Mouse (Mus musculus): ENCODE data around the gene A730061H03Rik. TPM values are rescaled to one million over a fixed set of nuclear protein-coding genes. Genes with fewer than 3 reads are reported as not detected.

The A730061H03Rik gene
- total RNA-seq, 2 experiments from 2014 or later: 0.86 to 1.8 TPM

DNA sequence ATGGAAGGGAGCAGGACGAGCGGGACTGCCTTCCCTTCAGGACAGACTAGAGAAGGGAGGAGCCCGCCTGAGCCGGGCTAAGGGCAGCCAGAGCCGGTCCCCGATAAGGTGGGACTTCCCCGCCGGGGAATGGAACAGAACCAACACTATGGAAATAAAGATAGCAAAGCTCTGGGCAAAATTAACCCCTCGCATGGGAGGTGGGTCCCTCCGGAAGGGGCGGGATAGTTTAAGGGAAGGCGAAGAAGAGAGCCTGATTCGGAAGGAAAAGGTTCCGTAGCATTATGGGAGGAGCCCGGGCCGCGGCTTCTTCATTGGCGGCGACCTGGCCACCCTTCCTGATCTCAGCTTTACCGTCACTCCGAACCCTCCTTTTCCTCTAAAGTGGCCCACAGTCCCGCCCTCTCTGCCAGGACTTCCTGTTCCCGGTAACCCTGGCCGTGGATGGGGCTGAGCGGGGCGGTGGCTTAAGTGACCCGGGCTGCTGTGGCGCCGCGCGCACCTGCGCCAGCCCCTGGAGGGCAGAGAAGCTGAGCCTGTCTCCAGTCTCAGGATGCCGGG lies 31.2 kb upstream of the A730061H03Rik start, which contains the start of gene Rnf31:
Gene Rnf31, plus strand, starts transcription at position 378 of the 561 bp plus-strand sequence.
- intact Hi-C loops (cut with DNase I): loop anchor here (1.0 kb wide), 1 partner anchor 31 kb away; the partner anchor contains the start of genes A730061H03Rik and Dcaf11
- Histone ChIP-seq H3K4me3 (peak within 1 kb of the TSS; percentile 91), H3K27ac (peak within 1 kb of the TSS; percentile 94)
- no peak for TF ChIP-seq CTCF (IDR thresholded peaks at IDR 0.05)
- DNase-seq (ENCODE audit: extremely low spot score in 1 of 2, low spot score in 2 of 2): peak; percentile 89 to 90

DNA sequence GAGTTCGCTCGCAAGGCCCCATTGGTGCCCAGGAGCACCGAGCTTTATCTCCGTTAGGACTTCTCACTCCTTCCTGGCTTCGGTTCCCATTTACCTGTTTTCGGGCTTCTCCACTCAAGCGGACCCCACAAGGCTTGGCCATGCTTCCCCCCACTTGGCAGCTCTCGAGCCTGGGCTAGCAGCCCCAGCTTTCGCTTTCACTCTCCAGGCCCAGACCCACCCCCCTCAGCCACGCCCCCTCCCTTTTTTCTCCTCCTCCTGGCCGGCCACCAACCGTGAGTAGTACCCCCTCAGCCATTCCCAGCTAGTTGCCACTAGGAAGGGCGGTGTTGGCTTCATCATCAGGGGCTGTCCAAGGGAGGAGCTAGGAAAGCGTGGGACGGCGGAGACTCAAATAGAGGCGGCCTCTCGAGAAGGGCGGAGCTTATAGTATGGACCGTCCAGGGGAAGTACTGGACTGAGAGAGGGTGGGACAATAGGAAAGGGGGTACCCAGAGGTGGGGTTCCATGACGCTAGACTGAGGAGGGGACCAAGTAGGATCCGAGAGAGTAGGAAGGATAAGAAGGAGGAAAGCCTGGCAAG lies 30.6 kb upstream of the A730061H03Rik start, which contains the start of gene Psme2:
Gene Psme2, minus strand, starts transcription at position 366 of the 583 bp plus-strand sequence.
- TF ChIP-seq CTCF (IDR thresholded peaks at IDR 0.05): no peak
- intact Hi-C loops (cut with DNase I): loop anchor here (1.0 kb wide), 1 partner anchor 31 kb away; the partner anchor contains the start of genes A730061H03Rik and Dcaf11
- H3K4me3 ChIP-seq: peak within 1 kb of the TSS; percentile 91
- peak; percentile 86 to 88 for DNase-seq (ENCODE audit: extremely low spot score in 1 of 2, low spot score in 2 of 2)
- H3K27ac ChIP-seq: peak within 1 kb of the TSS; percentile 94

DNA sequence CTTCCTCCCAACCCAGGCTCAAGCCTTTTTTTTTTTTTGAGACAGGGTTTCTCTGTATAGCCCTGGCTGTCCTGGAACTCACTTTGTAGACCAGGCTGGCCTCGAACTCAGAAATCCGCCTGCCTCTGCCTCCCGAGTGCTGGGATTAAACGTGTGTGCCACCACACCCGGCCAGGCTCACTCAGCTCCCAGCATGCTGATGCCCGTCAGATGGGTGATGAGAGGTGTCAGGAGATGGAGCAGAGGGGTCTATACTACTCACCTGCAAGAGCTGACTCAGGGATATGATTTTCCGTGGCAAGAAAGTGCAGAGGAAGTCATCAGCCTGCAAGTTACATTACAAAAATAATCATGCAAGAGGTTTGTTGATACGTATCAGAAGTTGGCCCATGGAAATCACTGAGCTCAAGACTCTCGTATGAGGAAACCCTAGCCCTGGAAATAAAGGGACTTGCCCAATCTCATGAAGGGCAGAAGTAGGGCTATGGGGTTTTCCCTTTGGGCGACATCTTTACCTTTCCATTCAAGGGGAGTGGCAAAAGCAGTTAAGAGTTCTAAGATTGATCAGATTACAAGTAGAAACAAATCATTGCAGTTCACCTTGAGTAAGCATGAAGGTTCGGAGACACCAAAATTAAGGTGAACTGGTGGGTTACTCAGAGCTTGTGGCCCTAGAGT lies 29.7 kb upstream of the A730061H03Rik start:
- peak overlapping the region; percentile 91 for H3K4me3 ChIP-seq
- DNase-seq (ENCODE audit: extremely low spot score in 1 of 2, low spot score in 2 of 2): no peak
- TF ChIP-seq CTCF (IDR thresholded peaks at IDR 0.05): no peak
- peak overlapping the region; percentile 73 for H3K27ac ChIP-seq
- intact Hi-C loops (cut with DNase I): no loop called here

DNA sequence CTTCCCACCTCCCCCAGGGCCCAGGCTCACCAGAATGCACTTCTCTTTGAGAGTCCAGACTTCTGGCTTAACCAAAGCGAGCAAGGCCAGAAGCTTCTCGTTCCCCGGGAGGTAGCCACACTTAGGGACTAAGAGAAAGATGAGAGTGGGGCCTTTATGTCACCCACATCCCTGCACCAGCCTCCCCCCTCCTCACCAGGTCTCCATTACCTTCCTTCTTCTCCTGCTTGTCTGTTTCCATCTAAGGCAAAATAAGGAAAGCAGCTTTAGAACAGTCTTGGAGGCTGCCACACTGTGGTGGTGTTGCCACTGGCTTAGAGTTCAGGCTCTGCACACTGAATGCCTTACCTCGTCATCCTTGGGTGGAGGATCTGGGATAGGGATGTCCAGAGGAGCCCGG lies 29.1 kb upstream of the A730061H03Rik start:
- no peak for DNase-seq (ENCODE audit: extremely low spot score in 1 of 2, low spot score in 2 of 2)
- intact Hi-C loops (cut with DNase I): no loop called here
- no peak overlapping the region for H3K27ac ChIP-seq
- no peak overlapping the region for H3K4me3 ChIP-seq
- TF ChIP-seq CTCF (IDR thresholded peaks at IDR 0.05): no peak

DNA sequence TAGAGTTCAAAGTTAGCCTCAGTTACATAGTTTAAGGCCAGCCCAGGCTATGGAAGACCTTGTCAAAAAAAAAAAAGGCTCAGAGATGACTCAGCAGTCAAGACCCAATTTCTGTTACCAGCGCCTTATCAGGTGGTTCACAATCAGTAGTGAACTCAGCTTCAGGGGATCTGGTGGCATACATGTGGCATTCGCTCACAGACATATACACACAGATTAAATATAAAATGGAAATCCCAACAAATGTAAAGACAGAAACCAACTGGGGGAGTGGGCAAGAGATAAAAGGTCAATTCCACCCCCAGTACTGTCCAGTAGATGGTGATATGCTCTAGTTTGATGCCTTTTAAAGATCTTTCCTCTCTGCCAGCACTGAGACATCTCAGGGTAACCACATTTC lies 25.9 kb upstream of the A730061H03Rik start:
- no peak overlapping the region for H3K27ac ChIP-seq
- DNase-seq (ENCODE audit: extremely low spot score in 1 of 2, low spot score in 2 of 2): no peak
- H3K4me3 ChIP-seq: no peak overlapping the region
- TF ChIP-seq CTCF (IDR thresholded peaks at IDR 0.05): no peak; the same call in 1 of the 2 replicates
- intact Hi-C loops (cut with DNase I): no loop called here

DNA sequence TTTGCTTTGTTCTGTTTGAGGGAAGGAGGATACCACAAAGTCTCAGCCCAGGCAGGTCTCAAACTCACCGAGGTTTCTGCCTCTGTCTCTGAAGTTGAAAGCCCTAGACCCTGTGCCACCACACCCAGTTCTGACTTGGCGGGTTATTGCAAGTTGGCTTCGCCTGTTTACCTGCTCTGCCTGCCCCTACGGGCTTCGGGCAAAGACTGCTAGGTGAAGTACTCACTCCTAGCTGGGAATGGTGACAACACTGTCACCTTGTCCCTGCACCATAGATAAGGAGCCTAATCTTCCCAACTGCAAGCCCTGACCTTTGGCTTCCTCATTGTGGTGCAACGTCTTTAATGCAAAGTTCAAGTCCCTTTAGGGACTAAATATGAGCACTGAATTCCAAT lies 25.4 kb upstream of the A730061H03Rik start:
- no peak for DNase-seq (ENCODE audit: extremely low spot score in 1 of 2, low spot score in 2 of 2)
- no peak for TF ChIP-seq CTCF (IDR thresholded peaks at IDR 0.05)
- intact Hi-C loops (cut with DNase I): no loop called here
- peak overlapping the region; percentile 90 for H3K4me3 ChIP-seq
- peak overlapping the region; percentile 93 for H3K27ac ChIP-seq

DNA sequence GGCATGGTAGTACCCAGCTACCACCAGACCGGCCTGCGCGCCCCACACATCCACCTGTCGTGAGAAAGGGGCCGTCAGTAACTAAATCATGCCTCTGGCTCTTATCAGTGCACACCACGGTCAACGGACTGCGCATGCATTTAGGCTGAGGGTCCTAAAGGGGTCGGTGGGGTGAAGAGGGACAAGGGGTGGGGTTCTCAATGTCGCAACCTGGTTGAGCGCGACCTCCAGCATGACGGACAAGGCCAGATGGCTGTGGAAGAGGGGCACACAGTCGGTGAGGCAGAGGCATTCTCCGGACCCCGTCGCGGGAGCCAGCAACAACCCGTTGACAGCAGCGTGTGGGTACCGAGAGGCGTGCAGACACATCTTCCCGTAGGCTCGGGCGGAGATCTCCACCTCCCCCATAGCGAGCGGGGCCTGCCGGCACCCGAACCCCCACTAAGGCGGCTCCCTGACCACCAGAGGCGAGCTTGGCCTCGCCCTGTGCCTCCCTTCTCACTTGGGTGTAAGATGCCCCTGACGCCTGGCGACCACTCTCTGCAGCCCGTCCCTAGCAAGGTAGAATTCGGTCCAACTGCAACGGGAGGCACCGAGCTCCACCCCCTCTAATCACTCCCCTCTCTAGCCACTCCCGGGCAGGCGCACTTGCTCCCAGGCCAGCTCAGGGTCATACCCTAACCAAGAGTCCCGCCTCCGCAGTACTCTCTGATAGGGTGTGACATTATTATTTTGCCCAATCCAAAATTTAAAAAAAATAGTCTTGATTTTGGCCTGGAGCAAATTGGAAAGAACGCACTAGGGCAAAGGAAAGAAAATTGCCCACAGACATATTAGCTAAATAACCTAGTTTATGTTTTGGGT lies 24.7 kb upstream of the A730061H03Rik start, which contains the start of gene Emc9:
Gene Emc9, minus strand, starts transcription at position 601 of the 864 bp plus-strand sequence.
- no peak; the same call in 1 of the 2 replicates for TF ChIP-seq CTCF (IDR thresholded peaks at IDR 0.05)
- DNase-seq (ENCODE audit: extremely low spot score in 1 of 2, low spot score in 2 of 2): peak; percentile 59 to 64
- Histone ChIP-seq H3K4me3 (peak within 1 kb of the TSS; percentile 90), H3K27ac (peak within 1 kb of the TSS; percentile 93)
- intact Hi-C loops (cut with DNase I): no loop called here

DNA sequence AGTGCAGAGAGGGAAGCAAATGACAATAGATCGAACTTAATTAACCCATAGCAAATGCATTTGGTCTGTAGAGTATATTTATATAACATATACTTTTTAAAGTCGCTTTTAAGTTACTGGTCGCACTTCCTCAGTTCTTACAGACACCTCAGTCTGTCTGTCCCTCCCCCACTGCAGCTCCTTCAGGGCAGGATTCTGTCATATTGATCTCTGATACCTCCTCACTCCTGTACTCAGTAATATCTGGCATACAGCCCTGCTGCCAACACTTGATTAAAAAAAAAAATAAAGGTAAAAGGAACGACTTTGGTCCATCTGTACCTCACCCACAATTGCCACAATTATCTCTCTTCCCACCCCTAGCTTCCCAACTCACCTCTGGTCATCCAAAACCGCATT lies 24.1 kb upstream of the A730061H03Rik start:
- no peak for DNase-seq (ENCODE audit: extremely low spot score in 1 of 2, low spot score in 2 of 2)
- intact Hi-C loops (cut with DNase I): no loop called here
- no peak for TF ChIP-seq CTCF (IDR thresholded peaks at IDR 0.05)
- Histone ChIP-seq H3K4me3 (peak overlapping the region; percentile 90), H3K27ac (peak overlapping the region; percentile 93)

DNA sequence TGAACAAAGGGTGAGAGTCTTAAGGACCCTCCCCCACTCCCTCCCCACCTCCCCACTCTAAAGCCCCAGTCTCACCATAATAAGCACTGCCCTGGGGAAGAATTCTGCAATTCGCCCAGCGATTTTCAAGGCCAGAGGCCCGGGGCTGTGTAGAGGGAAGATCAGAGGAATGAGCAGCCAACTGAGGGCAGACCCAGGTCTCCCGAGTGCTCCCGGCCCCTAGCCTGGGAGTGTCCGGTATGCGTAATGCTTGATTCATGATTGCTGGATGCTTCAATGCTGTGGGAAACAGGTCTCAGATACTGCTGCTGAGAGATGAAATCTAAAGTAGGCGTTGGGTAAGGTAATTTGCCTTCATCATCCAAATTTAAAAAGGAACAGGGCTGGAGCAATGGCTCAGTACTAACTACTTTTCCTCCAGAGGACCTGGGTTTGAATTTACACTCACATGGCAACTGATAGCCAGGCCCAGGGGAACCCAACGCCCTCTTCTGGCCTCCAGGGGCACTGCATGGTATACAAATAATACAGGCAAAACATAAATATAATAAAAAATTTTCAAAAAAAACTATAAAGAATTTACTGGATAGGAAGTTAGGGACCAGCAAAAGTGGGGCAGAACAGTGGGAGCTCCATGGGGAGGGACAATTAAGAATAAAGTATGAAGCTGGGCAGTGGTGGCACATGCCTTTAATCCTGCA lies 21.9 kb upstream of the A730061H03Rik start:
- DNase-seq (ENCODE audit: extremely low spot score in 1 of 2, low spot score in 2 of 2): no peak
- H3K27ac ChIP-seq: no peak overlapping the region
- intact Hi-C loops (cut with DNase I): no loop called here
- TF ChIP-seq CTCF (IDR thresholded peaks at IDR 0.05): peak; percentile 57
- no peak overlapping the region for H3K4me3 ChIP-seq

DNA sequence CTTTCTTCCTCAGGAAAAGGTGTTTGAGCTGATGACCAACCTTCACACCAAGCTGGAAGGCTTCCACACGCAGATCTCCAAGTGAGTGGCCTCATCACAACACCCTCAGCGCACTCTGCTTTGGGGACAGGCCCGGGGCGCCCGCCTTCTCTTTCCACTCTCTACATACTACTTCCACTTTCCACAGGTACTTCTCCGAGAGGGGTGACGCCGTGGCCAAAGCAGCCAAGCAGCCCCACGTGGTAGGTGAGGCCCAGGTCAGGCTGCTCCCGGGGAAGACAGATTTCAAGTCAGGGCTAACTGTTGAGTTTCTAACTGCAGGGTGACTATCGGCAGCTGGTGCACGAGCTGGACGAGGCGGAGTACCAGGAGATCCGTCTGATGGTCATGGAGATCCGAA lies 20.5 kb upstream of the A730061H03Rik start:
- Histone ChIP-seq H3K27ac (no peak overlapping the region), H3K4me3 (no peak overlapping the region)
- intact Hi-C loops (cut with DNase I): no loop called here
- DNase-seq (ENCODE audit: extremely low spot score in 1 of 2, low spot score in 2 of 2): no peak
- no peak for TF ChIP-seq CTCF (IDR thresholded peaks at IDR 0.05)

Measured in left cerebral cortex, adult 2 months (tissue).